ENCODE assay signal across 8 mouse cellular contexts in the genomic region with DNA sequence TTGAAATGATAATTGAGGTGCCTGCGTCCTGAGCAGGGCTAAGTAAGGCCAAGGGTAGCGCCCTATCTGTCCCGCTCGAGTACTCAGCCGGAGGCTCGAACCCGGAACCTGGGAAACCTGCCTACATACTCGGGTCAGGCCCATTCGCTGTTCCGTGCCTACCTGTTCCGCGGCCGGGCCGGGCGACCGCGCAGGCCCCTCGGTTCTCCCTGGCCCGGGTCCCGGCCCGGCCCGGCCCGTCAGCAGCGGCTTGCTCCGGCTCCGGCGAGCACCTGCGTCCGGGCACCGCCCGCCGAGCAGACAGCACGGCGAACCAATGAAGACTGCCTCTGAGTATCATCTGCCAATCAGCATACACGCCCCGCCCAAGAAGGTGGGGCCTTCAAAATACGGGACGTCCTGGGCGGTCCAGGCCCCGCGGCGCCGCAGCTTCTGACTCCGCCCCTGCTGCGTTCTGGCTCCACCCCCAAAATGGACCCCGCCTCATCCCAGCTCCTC. TPM values are rescaled to one million over a fixed set of nuclear protein-coding genes. Genes with fewer than 3 reads are reported as not detected.
DNase-seq lines count a peak whose midpoint lies in the region; ATAC-seq and TF ChIP-seq lines count a peak whose summit lies in the region.

March2 (minus strand) TSS at position 287 of the 498 bp plus-strand sequence.

- ATAC-seq in common myeloid progenitor, adult 5-6 weeks (replicated peaks; ENCODE audit: low read depth, poor library complexity, severe bottlenecking), result peak; percentile 99
- peak; percentile 100 for ATAC-seq in hindbrain, postnatal 0 days
- ATAC-seq in megakaryocyte, adult 5-6 weeks (ENCODE audit: poor library complexity, severe bottlenecking), result peak; percentile 100

- H3K36me3 ChIP-seq in hindbrain, postnatal 0 days (ENCODE audit: insufficient read depth, low read length), result no peaks in the 10 kb centered on the region

- peak within 1 kb of the TSS; percentile 86 for H3K4me2 ChIP-seq in hindbrain, postnatal 0 days (ENCODE audit: low read depth, low read length)

- no peaks in the 10 kb centered on the region for H3K9me3 ChIP-seq in hindbrain, postnatal 0 days (ENCODE audit: low read length)

- H3K9ac ChIP-seq in hindbrain, postnatal 0 days (replicated peaks; ENCODE audit: low read length), result peak within 1 kb of the TSS; percentile 77

- WGBS in hindbrain, postnatal 0 days, result under 1% methylated on average over 46 of the region's 46 CpGs

- peak within 1 kb of the TSS; percentile 88 for H3K4me3 ChIP-seq in gastrocnemius, adult 2 months
- H3K4me3 ChIP-seq in hindbrain, postnatal 0 days (ENCODE audit: low read length), result peak within 1 kb of the TSS; percentile 88
- peak within 1 kb of the TSS; percentile 54 for H3K4me3 ChIP-seq in left cerebral cortex, adult 2 months

- H3K27me3 ChIP-seq in hindbrain, postnatal 0 days (ENCODE audit: insufficient read depth, low read length), result no peaks in the 10 kb centered on the region

- TF ChIP-seq CTCF in gastrocnemius, adult 2 months (IDR thresholded peaks at IDR 0.05), result no peak
- TF ChIP-seq CTCF in hindbrain, postnatal 0 days (IDR thresholded peaks at IDR 0.05; ENCODE audit: low read depth), result no peak
- TF ChIP-seq CTCF in left cerebral cortex, adult 2 months (IDR thresholded peaks at IDR 0.05), result no peak

- no peaks in the 10 kb centered on the region for H3K4me1 ChIP-seq in hindbrain, postnatal 0 days (ENCODE audit: insufficient read depth, low read length)

- H3K27ac ChIP-seq in gastrocnemius, adult 2 months, result peak within 1 kb of the TSS; percentile 89
- peak within 1 kb of the TSS; percentile 67; the same call in 1 of the 2 replicates for H3K27ac ChIP-seq in hindbrain, postnatal 0 days
- H3K27ac ChIP-seq in left cerebral cortex, adult 2 months, result peak within 1 kb of the TSS; percentile 85

- intact Hi-C loops in gastrocnemius, adult 2 months (cut with DNase I), result loop anchor here (5.0 kb wide), 1 partner anchor 39 kb away; no protein-coding TSS in a partner anchor
- intact Hi-C loops in left cerebral cortex, adult 2 months (cut with DNase I), result no loop called here

- DNase-seq in ZHBTc4 (ENCODE audit: low read depth, low spot score), result peak; percentile 98
- peak; percentile 98 for DNase-seq in gastrocnemius, adult 2 months
- peak; percentile 97 for DNase-seq in hindbrain, postnatal 0 days (ENCODE audit: low spot score)
- peak; percentile 93 to 96 for DNase-seq in left cerebral cortex, adult 2 months (ENCODE audit: extremely low spot score in 1 of 2, low spot score in 2 of 2)
- peak; percentile 94 to 97 for DNase-seq in right cerebral cortex, adult 2 months (ENCODE audit: low spot score in 2 of 2)
- peak; percentile 98 for DNase-seq in urinary bladder, postnatal 14 days (ENCODE audit: low spot score)

RNA-seq across cellular contexts. Expression of gene March2, which starts in this region (rescaled TPM):
- total RNA-seq in common myeloid progenitor, adult 5-6 weeks (2017), result 31.5 and 35.0 TPM in 2 replicates
- 10 to 100 TPM; 88.8 to 90.7 TPM for total RNA-seq in gastrocnemius, adult 2 months (2021)
- 118 and 137 TPM in 2 replicates for total RNA-seq in hindbrain, postnatal 0 days (2014; rRNA removed)
- 73.8 and 77.1 TPM in 2 replicates for polyA plus RNA-seq in hindbrain, postnatal 0 days (2015; fragmentation: Nextera tagmentation; extraction: Ambion mirVana)
- total RNA-seq in left cerebral cortex, adult 2 months (2021), result 10 to 100 TPM; 93.2 to 94.9 TPM
- 51.4 and 64.2 TPM in 2 replicates for total RNA-seq in megakaryocyte, adult 5-6 weeks (2015)
- total RNA-seq in megakaryocyte, adult 5-6 weeks (2017), result 42.7 and 46.6 TPM in 2 replicates

Comparison
In these comparisons a context has a peak if more than half of its experiments do, and no peak if none do; other contexts are left out.
1. Peak in every context shown above with its lines: DNase-seq, ATAC-seq, H3K4me3 ChIP-seq and H3K27ac ChIP-seq.